Mouse (Mus musculus): ENCODE measurements around the gene Col23a1. TPM values are rescaled to one million over a fixed set of nuclear protein-coding genes. Genes with fewer than 3 reads are reported as not detected.
"Not testable (repeated sequence)": the region's sequence is repeated elsewhere in the genome, so short reads cannot be mapped to it uniquely, and the experiment has no call there.

Col23a1 gene
- polyA plus RNA-seq, 1 experiment from 2014 or later: 31.1 TPM

DNA sequence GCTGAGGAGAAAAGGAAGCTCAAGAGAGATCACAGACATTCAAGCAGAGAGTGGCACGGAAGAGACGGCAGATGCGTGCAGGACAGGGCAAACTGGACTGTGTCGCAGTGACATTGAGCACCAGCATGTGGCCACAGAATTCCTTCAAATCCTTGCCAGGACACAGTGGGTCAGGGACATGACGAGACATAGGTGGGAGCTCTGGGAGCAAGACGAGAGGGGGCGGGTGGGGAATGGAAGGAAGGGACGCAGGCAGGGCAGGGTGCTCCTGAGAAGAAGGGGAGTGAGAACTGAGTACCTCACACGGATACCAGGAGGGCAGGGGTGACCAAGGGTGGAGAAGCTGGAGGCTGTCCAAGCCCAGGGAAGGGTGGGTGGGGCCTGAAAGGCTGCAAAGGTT, 61.4 kb downstream of the Col23a1 start:
- no peak for ATAC-seq (replicated peaks; ENCODE audit: low FRiP score, low TSS enrichment, low read depth)
- Histone ChIP-seq H3K4me3 (ENCODE audit: low read depth, low read length) (no peak overlapping the region), H3K4me1 (replicated peaks; ENCODE audit: control insufficient read depth, insufficient read depth, low read length) (peaks cover 16% of the 10 kb centered on the region), H3K27ac (ENCODE audit: low read depth) (no peak overlapping the region), H3K4me2 (ENCODE audit: low read length) (no peak overlapping the region), H3K9me3 (ENCODE audit: control insufficient read depth, low read length) (no peaks in the 10 kb centered on the region), H3K36me3 (ENCODE audit: control insufficient read depth, insufficient read depth, low read length) (no peaks in the 10 kb centered on the region), H3K9ac (ENCODE audit: low read length) (no peak overlapping the region), H3K27me3 (replicated peaks; ENCODE audit: control insufficient read depth, insufficient read depth, low read length) (no peaks in the 10 kb centered on the region)
- DNase-seq (ENCODE audit: low spot score): no peak
- 66% methylated on average over 9 of the region's 9 CpGs for WGBS

DNA sequence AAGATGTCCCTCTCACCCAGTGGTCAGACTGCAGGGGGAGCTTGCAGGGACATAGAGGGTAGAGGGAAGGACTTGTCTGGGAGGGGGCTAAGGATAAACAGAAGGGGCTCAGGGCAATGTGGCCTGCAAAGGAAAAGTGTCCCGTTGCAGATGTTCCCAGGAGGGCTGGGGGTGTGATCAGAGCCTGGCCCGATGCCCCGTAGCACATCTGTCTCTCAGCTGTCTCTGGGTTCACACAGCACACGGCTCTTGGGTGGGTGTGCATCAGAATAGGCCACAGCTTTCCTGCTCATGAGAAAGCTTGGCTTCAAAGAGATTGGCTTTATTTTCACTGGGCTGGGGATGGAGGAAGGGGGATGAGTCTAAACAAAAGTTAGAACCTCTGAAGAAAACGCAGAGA, 62.1 kb downstream of the Col23a1 start:
- H3K4me3 ChIP-seq (ENCODE audit: low read depth, low read length): no peak overlapping the region
- H3K9ac ChIP-seq (ENCODE audit: low read length): no peak overlapping the region
- H3K4me1 ChIP-seq (replicated peaks; ENCODE audit: control insufficient read depth, insufficient read depth, low read length): peaks cover 16% of the 10 kb centered on the region
- no peak overlapping the region for H3K27ac ChIP-seq (ENCODE audit: low read depth)
- WGBS: 35% methylated on average over 5 of the region's 5 CpGs
- H3K27me3 ChIP-seq (replicated peaks; ENCODE audit: control insufficient read depth, insufficient read depth, low read length): no peaks in the 10 kb centered on the region
- ATAC-seq (replicated peaks; ENCODE audit: low FRiP score, low TSS enrichment, low read depth): no peak
- H3K36me3 ChIP-seq (ENCODE audit: control insufficient read depth, insufficient read depth, low read length): no peaks in the 10 kb centered on the region
- no peak overlapping the region for H3K4me2 ChIP-seq (ENCODE audit: low read length)
- no peak for DNase-seq (ENCODE audit: low spot score)
- no peaks in the 10 kb centered on the region for H3K9me3 ChIP-seq (ENCODE audit: control insufficient read depth, low read length)

DNA sequence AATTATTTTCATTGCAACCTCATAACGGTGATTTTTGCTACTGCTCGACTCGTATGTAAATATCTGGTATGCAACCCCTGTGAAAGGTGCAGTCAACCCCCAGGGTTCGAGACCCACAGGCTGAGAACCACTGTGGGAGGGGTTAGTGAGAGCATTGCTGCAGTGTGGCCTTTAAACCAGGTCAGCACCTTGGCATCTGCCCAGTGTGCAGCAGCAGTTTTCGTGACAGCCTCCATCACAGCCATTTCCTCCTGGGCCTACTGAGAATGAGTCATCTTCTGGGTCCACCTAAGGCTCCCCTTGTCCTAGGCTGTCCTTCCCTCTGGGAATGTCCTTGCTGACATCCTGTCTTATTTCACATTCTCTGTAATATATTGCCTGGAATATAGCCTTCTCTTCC, 64.0 kb downstream of the Col23a1 start:
- Histone ChIP-seq H3K27me3 (replicated peaks; ENCODE audit: control insufficient read depth, insufficient read depth, low read length) (no peaks in the 10 kb centered on the region), H3K4me2 (ENCODE audit: low read length) (no peak overlapping the region), H3K9me3 (ENCODE audit: control insufficient read depth, low read length) (no peaks in the 10 kb centered on the region), H3K4me3 (ENCODE audit: low read depth, low read length) (no peak overlapping the region), H3K4me1 (replicated peaks; ENCODE audit: control insufficient read depth, insufficient read depth, low read length) (peaks cover 16% of the 10 kb centered on the region), H3K27ac (ENCODE audit: low read depth) (no peak overlapping the region), H3K9ac (ENCODE audit: low read length) (no peak overlapping the region), H3K36me3 (ENCODE audit: control insufficient read depth, insufficient read depth, low read length) (no peaks in the 10 kb centered on the region)
- ATAC-seq (replicated peaks; ENCODE audit: low FRiP score, low TSS enrichment, low read depth): no peak
- 76% methylated on average over 5 of the region's 5 CpGs for WGBS
- DNase-seq (ENCODE audit: low spot score): no peak

DNA sequence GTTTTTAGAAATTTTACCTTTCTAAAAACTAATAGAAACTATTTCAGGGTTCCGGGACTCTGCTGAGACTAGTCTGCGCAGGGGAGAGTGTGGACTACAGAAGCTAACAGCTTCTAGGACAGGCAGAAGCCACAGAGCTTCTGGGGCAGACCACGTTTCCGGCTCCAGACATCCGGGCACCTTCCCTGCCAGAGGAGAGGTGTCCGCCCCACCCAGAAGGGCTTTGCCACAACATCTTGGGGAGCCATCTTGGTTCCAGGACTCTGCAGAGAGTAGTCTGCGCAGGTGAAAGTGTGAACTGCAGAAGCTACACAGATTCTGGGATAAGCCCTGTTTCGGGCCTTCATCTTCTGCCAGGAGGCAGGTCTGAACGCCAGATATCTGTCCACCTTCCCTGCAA, 69.3 kb downstream of the Col23a1 start:
- not testable (repeated sequence) for ATAC-seq (replicated peaks; ENCODE audit: low FRiP score, low TSS enrichment, low read depth); H3K27ac ChIP-seq (ENCODE audit: low read depth); H3K9me3 ChIP-seq (ENCODE audit: control insufficient read depth, low read length); H3K4me1 ChIP-seq (replicated peaks; ENCODE audit: control insufficient read depth, insufficient read depth, low read length); H3K4me2 ChIP-seq (ENCODE audit: low read length); H3K27me3 ChIP-seq (replicated peaks; ENCODE audit: control insufficient read depth, insufficient read depth, low read length); H3K9ac ChIP-seq (ENCODE audit: low read length); H3K4me3 ChIP-seq (ENCODE audit: low read depth, low read length); DNase-seq (ENCODE audit: low spot score); H3K36me3 ChIP-seq (ENCODE audit: control insufficient read depth, insufficient read depth, low read length)
- WGBS: 90% methylated on average over 9 of the region's 9 CpGs

DNA sequence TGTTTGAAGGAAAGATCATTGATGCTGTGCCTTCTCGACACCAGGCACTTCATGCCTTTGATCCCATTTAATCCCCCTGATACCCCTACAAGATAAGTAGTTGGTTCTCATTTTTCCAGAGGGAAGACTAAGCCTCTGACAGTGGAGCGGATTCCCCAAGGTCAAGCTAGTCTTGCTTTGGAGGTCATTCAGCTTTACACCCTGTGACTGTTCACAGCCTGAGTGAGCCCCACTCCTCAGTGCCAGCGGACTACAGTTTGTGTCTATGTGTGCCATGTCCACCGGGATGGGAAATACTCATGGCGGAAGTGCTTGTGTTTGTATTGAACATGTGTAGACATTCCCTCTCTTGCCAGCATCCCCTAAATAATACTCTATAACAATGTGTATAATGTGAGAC, 74.6 kb downstream of the Col23a1 start:
- Histone ChIP-seq H3K4me1 (replicated peaks; ENCODE audit: control insufficient read depth, insufficient read depth, low read length) (no peaks in the 10 kb centered on the region), H3K27ac (ENCODE audit: low read depth) (no peak overlapping the region), H3K4me3 (ENCODE audit: low read depth, low read length) (no peak overlapping the region), H3K9ac (ENCODE audit: low read length) (no peak overlapping the region), H3K9me3 (ENCODE audit: control insufficient read depth, low read length) (no peaks in the 10 kb centered on the region), H3K4me2 (ENCODE audit: low read length) (no peak overlapping the region), H3K27me3 (replicated peaks; ENCODE audit: control insufficient read depth, insufficient read depth, low read length) (no peaks in the 10 kb centered on the region), H3K36me3 (ENCODE audit: control insufficient read depth, insufficient read depth, low read length) (no peaks in the 10 kb centered on the region)
- no peak for DNase-seq (ENCODE audit: low spot score)
- 75% methylated on average over 5 of the region's 5 CpGs for WGBS
- no peak for ATAC-seq (replicated peaks; ENCODE audit: low FRiP score, low TSS enrichment, low read depth)

DNA sequence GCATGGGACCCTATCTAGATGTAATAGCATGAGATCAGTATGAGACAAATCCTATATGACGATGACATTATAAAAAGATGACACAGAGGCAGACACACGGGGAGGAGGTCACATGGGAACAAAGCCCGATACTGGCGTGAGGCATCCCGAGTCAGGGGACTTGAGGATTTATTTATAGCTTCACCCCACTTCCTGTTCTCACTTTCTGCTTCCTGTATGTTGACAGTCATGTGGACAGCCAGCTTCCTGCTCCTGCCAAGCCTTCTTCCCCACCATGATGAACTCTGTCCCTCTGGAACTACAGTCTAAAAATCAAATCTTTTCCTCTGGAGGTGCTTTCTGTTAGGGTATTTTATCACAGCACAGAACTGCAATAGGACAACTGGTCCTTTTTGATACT, 77.6 kb downstream of the Col23a1 start:
- Histone ChIP-seq H3K27me3 (replicated peaks; ENCODE audit: control insufficient read depth, insufficient read depth, low read length) (no peaks in the 10 kb centered on the region), H3K4me3 (ENCODE audit: low read depth, low read length) (no peak overlapping the region), H3K9me3 (ENCODE audit: control insufficient read depth, low read length) (no peaks in the 10 kb centered on the region), H3K36me3 (ENCODE audit: control insufficient read depth, insufficient read depth, low read length) (no peaks in the 10 kb centered on the region), H3K27ac (ENCODE audit: low read depth) (no peak overlapping the region), H3K4me2 (ENCODE audit: low read length) (no peak overlapping the region), H3K4me1 (replicated peaks; ENCODE audit: control insufficient read depth, insufficient read depth, low read length) (peaks cover 11% of the 10 kb centered on the region; the same call in 1 of the 2 replicates), H3K9ac (ENCODE audit: low read length) (no peak overlapping the region)
- no peak for ATAC-seq (replicated peaks; ENCODE audit: low FRiP score, low TSS enrichment, low read depth)
- WGBS: 77% methylated on average over 5 of the region's 5 CpGs
- no peak for DNase-seq (ENCODE audit: low spot score)

DNA sequence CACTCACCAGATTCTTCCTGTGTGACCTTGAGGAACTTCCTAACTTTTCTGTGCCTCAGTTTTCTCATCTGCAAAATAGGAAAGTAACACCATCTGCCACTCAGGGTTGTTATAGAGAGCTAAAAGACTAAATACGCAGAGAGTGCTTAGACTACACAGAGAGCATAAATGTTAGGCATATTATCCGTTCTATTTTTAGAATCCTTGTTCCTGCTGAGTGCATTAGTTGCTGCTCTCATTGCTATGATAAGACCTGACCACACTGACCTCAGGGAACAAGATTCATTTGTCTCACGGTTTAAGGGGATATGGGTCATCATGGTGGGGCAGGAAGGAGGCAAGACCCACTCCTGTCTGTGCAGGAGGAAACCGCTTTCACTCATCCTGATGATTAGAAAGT, 80.6 kb downstream of the Col23a1 start:
- Histone ChIP-seq H3K27me3 (replicated peaks; ENCODE audit: control insufficient read depth, insufficient read depth, low read length) (no peaks in the 10 kb centered on the region), H3K9ac (ENCODE audit: low read length) (no peak overlapping the region), H3K36me3 (ENCODE audit: control insufficient read depth, insufficient read depth, low read length) (no peaks in the 10 kb centered on the region), H3K27ac (ENCODE audit: low read depth) (no peak overlapping the region), H3K4me1 (replicated peaks; ENCODE audit: control insufficient read depth, insufficient read depth, low read length) (peaks cover 11% of the 10 kb centered on the region; the same call in 1 of the 2 replicates), H3K4me2 (ENCODE audit: low read length) (no peak overlapping the region), H3K4me3 (ENCODE audit: low read depth, low read length) (no peak overlapping the region), H3K9me3 (ENCODE audit: control insufficient read depth, low read length) (no peaks in the 10 kb centered on the region)
- DNase-seq (ENCODE audit: low spot score): no peak
- ATAC-seq (replicated peaks; ENCODE audit: low FRiP score, low TSS enrichment, low read depth): no peak
- WGBS: 49% methylated on average over 4 of the region's 4 CpGs

DNA sequence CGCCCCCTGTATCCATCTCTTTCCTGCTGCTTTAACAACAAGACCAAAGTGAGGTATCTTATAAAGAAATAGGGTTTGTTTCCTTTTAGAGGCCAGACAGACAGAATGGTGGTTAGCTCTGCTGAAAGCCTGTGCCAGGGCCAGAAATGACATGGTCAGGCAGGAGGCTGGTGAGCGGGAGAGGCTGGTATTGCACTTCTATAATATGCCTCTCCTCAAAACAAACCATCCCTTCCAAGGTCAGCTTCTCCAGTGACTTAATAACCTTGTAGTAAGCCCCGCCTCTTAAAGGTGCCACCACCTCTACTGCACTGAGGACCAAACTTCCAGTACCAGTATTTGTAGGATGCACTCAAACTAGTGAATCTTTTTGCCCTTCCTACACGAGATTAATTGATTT, 81.6 kb downstream of the Col23a1 start:
- Histone ChIP-seq H3K9ac (ENCODE audit: low read length) (no peak overlapping the region), H3K36me3 (ENCODE audit: control insufficient read depth, insufficient read depth, low read length) (no peaks in the 10 kb centered on the region), H3K4me2 (ENCODE audit: low read length) (no peak overlapping the region), H3K27ac (ENCODE audit: low read depth) (no peak overlapping the region), H3K9me3 (ENCODE audit: control insufficient read depth, low read length) (no peaks in the 10 kb centered on the region), H3K4me3 (ENCODE audit: low read depth, low read length) (no peak overlapping the region), H3K4me1 (replicated peaks; ENCODE audit: control insufficient read depth, insufficient read depth, low read length) (peaks cover 19% of the 10 kb centered on the region), H3K27me3 (replicated peaks; ENCODE audit: control insufficient read depth, insufficient read depth, low read length) (no peaks in the 10 kb centered on the region)
- DNase-seq (ENCODE audit: low spot score) (no peak), ATAC-seq (replicated peaks; ENCODE audit: low FRiP score, low TSS enrichment, low read depth) (no peak)
- 67% methylated on average over 4 of the region's 4 CpGs for WGBS

DNA sequence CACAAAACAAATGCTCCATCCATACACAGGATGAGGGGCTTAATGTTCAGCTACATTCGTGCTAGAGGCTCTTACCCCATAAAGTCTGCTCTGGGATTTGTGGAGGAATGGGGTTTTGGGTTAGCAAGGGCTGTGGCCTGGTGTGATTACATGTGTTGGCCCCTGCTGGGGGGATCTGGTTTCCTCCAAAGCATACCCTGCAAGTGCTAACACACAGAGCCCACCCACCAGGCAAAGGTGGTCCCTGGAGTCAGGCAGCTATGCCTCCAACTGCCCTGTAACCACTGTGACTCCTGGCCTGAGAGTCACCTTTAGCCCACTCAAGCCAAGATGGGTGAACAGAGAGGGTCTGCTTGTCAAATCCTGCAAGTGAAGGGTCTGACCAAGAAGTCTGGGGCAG, 82.2 kb downstream of the Col23a1 start:
- no peaks in the 10 kb centered on the region for H3K9me3 ChIP-seq (ENCODE audit: control insufficient read depth, low read length)
- no peaks in the 10 kb centered on the region for H3K27me3 ChIP-seq (replicated peaks; ENCODE audit: control insufficient read depth, insufficient read depth, low read length)
- WGBS: 80% methylated on average over 1 of the region's 1 CpGs
- H3K4me2 ChIP-seq (ENCODE audit: low read length): no peak overlapping the region
- no peak overlapping the region for H3K4me3 ChIP-seq (ENCODE audit: low read depth, low read length)
- no peak overlapping the region for H3K27ac ChIP-seq (ENCODE audit: low read depth)
- H3K4me1 ChIP-seq (replicated peaks; ENCODE audit: control insufficient read depth, insufficient read depth, low read length): peaks cover 19% of the 10 kb centered on the region
- H3K36me3 ChIP-seq (ENCODE audit: control insufficient read depth, insufficient read depth, low read length): no peaks in the 10 kb centered on the region
- DNase-seq (ENCODE audit: low spot score) (no peak), ATAC-seq (replicated peaks; ENCODE audit: low FRiP score, low TSS enrichment, low read depth) (no peak)
- no peak overlapping the region for H3K9ac ChIP-seq (ENCODE audit: low read length)
